Mouse (Mus musculus) gastrocnemius, adult 2 months (tissue): Measurements from ENCODE around the gene Stx4a. TPM values are rescaled to one million over a fixed set of nuclear protein-coding genes. Genes with fewer than 3 reads are reported as not detected.

ENCODE experiments used
- DNase-seq: peaks from one replicate; pipeline ENCODE4 v3.0.0; 2022
- H3K27ac ChIP-seq: fragments of 200-600 bp; 2 replicates; pipeline ENCODE4 v1.8.1; 2022; ENCODE audit warnings: mild to moderate bottlenecking
- H3K4me3 ChIP-seq: fragments of 200-600 bp; 2 replicates; pipeline ENCODE4 v1.8.1; 2022; ENCODE audit warnings: mild to moderate bottlenecking, moderate library complexity
- CTCF ChIP-seq: fragments of 200-600 bp; IDR thresholded peaks from 2 replicates; pipeline ENCODE4 v1.8.1; 2022; ENCODE audit warnings: antibody characterized with exemption, mild to moderate bottlenecking, moderate library complexity
- intact Hi-C: fragments of 180-260 bp; cut with DNase I; formaldehyde crosslinking; loops from one replicate; pipeline ENCODE4 v1.15.1; 2025
- total RNA-seq, 2 experiments: library from RNA; stranded (reverse); gene quantifications; 2 replicates each; pipeline ENCODE4 v1.2.3; 2021

Stx4a gene
- total RNA-seq, 2 experiments from 2014 or later, result 55.4 to 59.0 TPM

- peak; percentile 39 for DNase-seq
- TF ChIP-seq CTCF, result no peak
- H3K27ac ChIP-seq, result peak overlapping the region; percentile 78
- intact Hi-C loops, result no loop called here
- peak overlapping the region; percentile 32 for H3K4me3 ChIP-seq
Measured at GRCm38 (mm10) chr7:127849973-127850875, 26.1 kb downstream of the Stx4a start.

GRCm38 (mm10) chr7:127850906-127851305 is 26.8 kb downstream of the Stx4a start:
- intact Hi-C loops, result no loop called here
- no peak overlapping the region for H3K4me3 ChIP-seq
- no peak for DNase-seq
- H3K27ac ChIP-seq, result peak overlapping the region; percentile 78
- no peak for TF ChIP-seq CTCF

- DNase-seq, result no peak
- no peak for TF ChIP-seq CTCF
Measured at GRCm38 (mm10) chr7:127858258-127858657, 34.2 kb downstream of the Stx4a start.

DNA sequence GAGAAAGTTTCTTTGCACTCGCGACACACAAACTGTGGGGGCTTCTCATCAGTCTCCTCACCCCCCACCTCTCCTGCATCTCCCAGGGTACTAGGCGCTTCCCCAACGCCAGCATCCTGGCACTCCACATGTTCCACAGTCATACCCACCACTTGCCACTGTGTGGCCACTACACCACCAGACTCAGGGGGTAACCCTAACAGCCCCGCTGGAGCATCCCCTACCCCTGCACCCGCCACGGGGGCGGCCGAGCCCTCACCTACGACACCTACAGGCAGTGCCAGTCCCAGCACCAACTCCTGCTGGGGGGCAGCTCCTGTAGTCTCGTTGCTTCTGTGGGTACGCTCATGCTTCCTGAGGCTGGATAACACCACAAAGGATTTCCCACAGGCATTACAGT is 42.3 kb downstream of the Stx4a start:
- no peak overlapping the region for H3K27ac ChIP-seq
- no peak overlapping the region for H3K4me3 ChIP-seq
- intact Hi-C loops, result no loop called here
- TF ChIP-seq CTCF, result no peak
- no peak for DNase-seq

More at GRCm38 (mm10) chr7:127858258-127858657, 34.2 kb downstream of the Stx4a start:
- intact Hi-C loops, result no loop called here
- H3K4me3 ChIP-seq, result no peak overlapping the region
- no peak overlapping the region for H3K27ac ChIP-seq

GRCm38 (mm10) chr7:127867641-127868040 is 43.5 kb downstream of the Stx4a start:
- intact Hi-C loops, result no loop called here
- no peak for DNase-seq
- H3K27ac ChIP-seq, result no peak overlapping the region
- H3K4me3 ChIP-seq, result no peak overlapping the region
- no peak for TF ChIP-seq CTCF

GRCm38 (mm10) chr7:127869149-127869810 is 45.2 kb downstream of the Stx4a start:
- no peak for TF ChIP-seq CTCF
- Histone ChIP-seq H3K27ac (peak overlapping the region; percentile 73), H3K4me3 (no peak overlapping the region)
- intact Hi-C loops, result no loop called here
- peak; percentile 54 for DNase-seq

DNA sequence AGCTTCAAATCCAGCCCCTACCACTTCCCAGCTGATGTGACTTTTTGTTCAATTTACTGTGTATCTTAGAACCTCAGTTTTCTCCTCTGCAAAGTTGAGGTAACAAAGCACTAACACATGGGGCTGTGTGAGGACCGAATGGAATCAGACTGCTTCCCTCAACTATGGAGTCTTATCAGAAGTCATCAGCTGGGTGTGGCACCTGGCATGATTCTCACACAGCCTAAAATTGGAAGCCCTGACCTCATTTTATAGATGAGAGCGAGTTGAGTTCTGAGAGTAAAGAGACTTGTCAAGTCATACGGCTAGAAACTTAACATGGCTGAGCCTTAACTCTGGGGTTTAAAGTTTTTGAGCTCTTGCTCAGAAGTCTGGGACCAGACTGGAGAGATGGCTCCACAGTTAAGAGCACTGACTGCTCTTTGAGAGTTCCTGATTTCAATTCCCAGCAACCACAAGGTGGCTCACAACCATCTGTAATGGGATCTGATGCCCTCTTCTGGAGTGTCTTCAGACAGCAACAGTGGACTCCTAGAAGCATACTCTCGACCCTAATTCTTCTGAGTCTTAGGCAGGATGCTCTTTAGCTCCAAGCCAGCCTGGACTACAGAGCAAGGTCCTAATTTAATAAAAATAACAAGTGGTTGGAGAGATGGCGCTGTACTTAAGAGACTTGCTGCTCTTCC is 46.2 kb downstream of the Stx4a start:
- Histone ChIP-seq H3K27ac (peak overlapping the region; percentile 73), H3K4me3 (no peak overlapping the region)
- DNase-seq, result no peak
- peak; percentile 36; the same call in 1 of the 2 replicates for TF ChIP-seq CTCF
- intact Hi-C loops, result no loop called here

DNA sequence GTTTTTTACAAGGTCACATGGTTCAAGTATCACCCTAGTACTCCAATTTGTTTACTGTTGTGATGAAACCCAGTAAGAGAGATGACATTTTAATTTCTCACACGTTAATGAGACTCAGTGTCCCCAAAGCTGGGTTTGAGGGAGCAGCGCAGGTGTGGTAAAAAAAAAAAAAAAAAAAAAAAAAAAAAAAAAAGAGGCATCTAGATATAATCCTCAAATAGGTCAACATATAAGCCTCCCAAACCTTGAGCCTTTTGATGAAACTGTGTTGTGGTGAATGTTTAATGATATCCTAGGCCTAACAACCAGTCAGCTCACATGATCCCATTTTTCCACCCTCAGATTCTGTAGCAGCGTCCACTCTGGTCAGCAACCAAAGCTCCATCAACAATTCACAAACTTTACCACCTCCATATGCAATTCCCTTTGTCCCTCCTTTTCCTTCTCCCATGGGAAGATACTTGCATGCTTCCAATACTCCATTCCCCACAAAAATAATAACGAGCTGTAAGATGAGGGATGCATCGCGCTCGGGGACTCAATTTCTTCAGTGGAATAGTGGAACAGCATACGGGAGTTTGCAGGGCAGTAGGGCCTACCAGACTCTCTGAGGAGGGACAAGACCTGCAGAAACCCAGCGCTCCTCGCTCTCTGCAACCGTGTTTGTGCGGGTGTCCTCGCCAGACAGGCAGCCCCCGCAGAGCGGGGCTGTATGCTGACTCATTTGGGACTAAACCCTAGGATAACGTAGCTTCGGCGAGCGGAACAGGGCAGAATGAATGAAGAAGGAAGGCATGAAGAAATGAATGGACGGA is 50.9 kb downstream of the Stx4a start:
- no peak for DNase-seq
- intact Hi-C loops, result loop anchor here (1.0 to 5.0 kb wide), 3 partner anchors 34 to 75 kb away; partner anchors contain the start of genes Hsd3b7 and Kat8
- Histone ChIP-seq H3K27ac (peak overlapping the region; percentile 99), H3K4me3 (peak overlapping the region; percentile 96)
- TF ChIP-seq CTCF, result no peak

DNA sequence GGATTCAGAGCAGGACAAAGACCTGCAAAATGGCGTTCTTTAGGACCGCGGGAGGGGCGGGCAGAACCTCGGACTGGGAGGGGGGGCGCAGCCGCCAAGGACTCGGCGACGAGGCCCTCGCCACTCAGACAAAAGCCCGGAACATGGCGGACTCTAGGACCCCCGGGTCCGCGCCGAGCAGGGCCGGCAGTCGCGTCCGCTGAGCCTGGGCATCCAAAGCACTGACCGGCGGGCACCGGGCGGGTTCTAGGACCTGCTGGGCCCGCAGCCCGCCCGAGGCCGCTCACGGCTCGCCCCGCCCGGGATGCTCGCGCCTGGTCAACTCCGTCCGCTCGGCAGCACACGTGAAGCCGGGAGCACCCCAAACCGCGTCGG is 51.5 kb downstream of the Stx4a start:
- Histone ChIP-seq H3K27ac (peak overlapping the region; percentile 99), H3K4me3 (peak overlapping the region; percentile 96)
- intact Hi-C loops, result loop anchor here (1.0 to 5.0 kb wide), 3 partner anchors 35 to 75 kb away; partner anchors contain the start of genes Hsd3b7 and Kat8
- TF ChIP-seq CTCF, result no peak
- peak; percentile 95 for DNase-seq

DNA sequence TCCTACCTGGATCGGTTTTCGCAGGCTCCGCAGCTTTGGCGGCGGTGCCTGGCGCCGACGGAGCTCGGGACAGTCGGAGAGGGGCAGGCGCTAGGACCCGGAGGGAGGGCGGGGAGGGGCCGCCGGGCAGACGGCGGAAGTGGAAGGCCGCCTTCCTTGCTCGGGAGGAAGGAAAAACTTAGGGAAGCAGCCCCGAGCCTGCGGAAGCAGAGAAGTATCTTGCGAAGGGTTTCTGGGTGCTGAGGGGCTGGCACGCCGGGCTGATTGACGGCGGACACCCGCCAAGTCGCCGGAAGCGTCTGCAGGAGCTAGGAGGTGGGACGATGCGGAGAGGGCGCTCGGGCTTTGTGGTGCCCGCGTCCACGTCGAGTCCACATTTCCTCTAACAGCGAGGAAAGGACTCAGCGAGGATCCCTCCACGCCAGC is 52.0 kb downstream of the Stx4a start, which contains the start of gene Zfp646:
Zfp646 (plus strand) TSS at position 181 of the 426 bp plus-strand sequence.
- peak; percentile 86 for DNase-seq
- TF ChIP-seq CTCF, result no peak
- peak within 1 kb of the TSS; percentile 99 for H3K27ac ChIP-seq
- intact Hi-C loops, result loop anchor here (5.0 kb wide), 1 partner anchor 36 kb away; the partner anchor contains the start of gene Kat8
- H3K4me3 ChIP-seq, result peak within 1 kb of the TSS; percentile 96

- intact Hi-C loops, result loop anchor here (5.0 kb wide), 1 partner anchor 36 kb away; the partner anchor contains the start of gene Kat8
- Histone ChIP-seq H3K4me3 (peak within 1 kb of the TSS; percentile 96), H3K27ac (peak within 1 kb of the TSS; percentile 99)
- TF ChIP-seq CTCF, result no peak
- DNase-seq, result peak; percentile 94
Measured at GRCm38 (mm10) chr7:127876467-127877348, 52.6 kb downstream of the Stx4a start, which contains the start of gene Zfp668. Zfp668 (minus strand) TSS chr7:127876828.
